Mouse (Mus musculus) thymus, adult 2 months (tissue): ENCODE measurements around the gene Fcer2a. TPM values are rescaled to one million over a fixed set of nuclear protein-coding genes. Genes with fewer than 3 reads are reported as not detected.

Experiments used
- DNase-seq: peaks from one replicate; pipeline ENCODE4 v3.0.0; 2021
- H3K27ac ChIP-seq: fragments of 200-500 bp; 2 replicates; pipeline ENCODE4 v1.5.1; 2012; ENCODE audit warnings: low read length, control low read depth; ENCODE audit not compliant: control insufficient read depth, insufficient read depth
- H3K27me3 ChIP-seq: fragments of 200-500 bp; 2 replicates; pipeline ENCODE4 v1.6.1; 2012; ENCODE audit warnings: mild to moderate bottlenecking, low read length, moderate library complexity, mixed read lengths; ENCODE audit not compliant: control insufficient read depth, insufficient read depth
- H3K36me3 ChIP-seq: fragments of 200-500 bp; 2 replicates; pipeline ENCODE4 v1.6.1; 2012; ENCODE audit warnings: mild to moderate bottlenecking, low read length, moderate library complexity; ENCODE audit not compliant: control insufficient read depth, insufficient read depth
- H3K4me1 ChIP-seq: fragments of 200-500 bp; replicated peaks from 2 replicates; pipeline ENCODE4 v1.6.1; 2012; ENCODE audit warnings: low read length; ENCODE audit not compliant: control insufficient read depth, insufficient read depth
- H3K4me3 ChIP-seq: fragments of 200-500 bp; 2 replicates; pipeline ENCODE4 v1.5.1; 2012; ENCODE audit warnings: mild to moderate bottlenecking, low read length, control low read depth, moderate library complexity; ENCODE audit not compliant: control insufficient read depth, insufficient read depth
- CTCF ChIP-seq: fragments of 200-500 bp; IDR thresholded peaks from 2 replicates; pipeline ENCODE4 v1.5.1; 2012; ENCODE audit warnings: mild to moderate bottlenecking, control low read depth, low read length, moderate library complexity, borderline replicate concordance; ENCODE audit not compliant: control insufficient read depth, poor library complexity, insufficient read depth; ENCODE audit errors: extremely low read depth
- POLR2A ChIP-seq: fragments of 200-500 bp; IDR thresholded peaks from 2 replicates; pipeline ENCODE4 v1.6.1; 2012; ENCODE audit warnings: mild to moderate bottlenecking, low read length, control low read depth, moderate library complexity; ENCODE audit not compliant: control insufficient read depth, poor library complexity, insufficient read depth; ENCODE audit errors: extremely low read depth
- WGBS: fragments of 180-500 bp; shearing (Covaris S2); methylation state at CpG from one replicate; pipeline ENCODE4 v1.1.7; 2018; 5-methylcytosine and 5-hydroxymethylcytosine counted together
- polyA plus RNA-seq: library from polyadenylated mRNA; depleted of rRNA; stranded (reverse); fragments of >200 nt; gene quantifications from 2 replicates; pipeline ENCODE4 v1.2.3, GENCODE M21; 2012; rRNA removed

The Fcer2a gene
- polyA plus RNA-seq, result 5.8 and 8.0 TPM in 2 replicates

- Histone ChIP-seq H3K27ac (no peak within 1 kb of the TSS), H3K4me1 (no peaks in the 10 kb centered on the region), H3K4me3 (no peak within 1 kb of the TSS), H3K27me3 (no peaks in the 10 kb centered on the region), H3K36me3 (no peaks in the 10 kb centered on the region)
- TF ChIP-seq CTCF, result no peak
- TF ChIP-seq POLR2A, result no peak
- DNase-seq, result no peak
- 50% methylated on average over 3 of the region's 3 CpGs for WGBS
Measured at GRCm38 (mm10) chr8:3694121-3694520, at the start of gene Fcer2a. Gene Fcer2a (minus strand): TSS chr8:3694175.

GRCm38 (mm10) chr8:3736947-3737346 lies 43.0 kb upstream of the Fcer2a start:
- H3K4me3 ChIP-seq, result no peak overlapping the region
- no peaks in the 10 kb centered on the region for H3K36me3 ChIP-seq
- H3K4me1 ChIP-seq, result no peaks in the 10 kb centered on the region
- WGBS, result 94% methylated on average over 2 of the region's 2 CpGs
- TF ChIP-seq CTCF (no peak), POLR2A (no peak)
- H3K27ac ChIP-seq, result no peak overlapping the region
- no peak for DNase-seq
- no peaks in the 10 kb centered on the region for H3K27me3 ChIP-seq

- H3K4me1 ChIP-seq, result no peaks in the 10 kb centered on the region
- H3K27me3 ChIP-seq, result no peaks in the 10 kb centered on the region
- DNase-seq, result no peak
- WGBS, result 100% methylated on average over 2 of the region's 2 CpGs
- H3K36me3 ChIP-seq, result no peaks in the 10 kb centered on the region
- TF ChIP-seq CTCF, result no peak
- TF ChIP-seq POLR2A, result no peak
- no peak overlapping the region for H3K4me3 ChIP-seq
- no peak overlapping the region for H3K27ac ChIP-seq
Measured at GRCm38 (mm10) chr8:3735599-3735998, 41.6 kb upstream of the Fcer2a start.

- DNase-seq, result no peak
- H3K4me3 ChIP-seq, result no peak overlapping the region
- no peak for TF ChIP-seq CTCF
- TF ChIP-seq POLR2A, result no peak
- H3K36me3 ChIP-seq, result no peaks in the 10 kb centered on the region
- no peaks in the 10 kb centered on the region for H3K27me3 ChIP-seq
- H3K4me1 ChIP-seq, result no peaks in the 10 kb centered on the region
- WGBS, result 75% methylated on average over 1 of the region's 1 CpGs
- H3K27ac ChIP-seq, result no peak overlapping the region
Measured at GRCm38 (mm10) chr8:3734084-3734483, 40.1 kb upstream of the Fcer2a start.

DNA sequence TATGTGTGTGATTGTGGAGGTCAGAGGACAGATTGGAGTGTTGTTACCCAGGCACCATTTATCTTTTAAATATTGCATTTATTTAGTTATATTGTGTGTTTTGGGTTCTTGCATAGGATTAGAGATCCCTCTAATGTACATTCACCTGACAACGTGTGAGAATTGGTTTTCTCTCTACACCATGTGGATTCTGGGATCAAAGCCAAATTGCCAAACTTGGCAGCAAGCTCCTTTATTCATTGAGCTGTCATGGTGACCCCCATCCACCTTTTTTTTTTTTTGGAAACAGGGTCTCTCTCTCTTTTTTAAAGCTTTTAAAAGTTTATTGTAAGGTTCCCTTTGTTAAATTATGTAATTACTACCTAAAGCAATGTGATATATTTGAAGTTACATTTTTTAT lies 27.1 kb upstream of the Fcer2a start:
- no peak overlapping the region for H3K4me3 ChIP-seq
- 56% methylated on average over 1 of the region's 1 CpGs for WGBS
- H3K27me3 ChIP-seq, result no peaks in the 10 kb centered on the region
- TF ChIP-seq POLR2A (no peak), CTCF (no peak)
- no peak for DNase-seq
- no peaks in the 10 kb centered on the region for H3K4me1 ChIP-seq
- H3K27ac ChIP-seq, result no peak overlapping the region
- no peaks in the 10 kb centered on the region for H3K36me3 ChIP-seq

DNA sequence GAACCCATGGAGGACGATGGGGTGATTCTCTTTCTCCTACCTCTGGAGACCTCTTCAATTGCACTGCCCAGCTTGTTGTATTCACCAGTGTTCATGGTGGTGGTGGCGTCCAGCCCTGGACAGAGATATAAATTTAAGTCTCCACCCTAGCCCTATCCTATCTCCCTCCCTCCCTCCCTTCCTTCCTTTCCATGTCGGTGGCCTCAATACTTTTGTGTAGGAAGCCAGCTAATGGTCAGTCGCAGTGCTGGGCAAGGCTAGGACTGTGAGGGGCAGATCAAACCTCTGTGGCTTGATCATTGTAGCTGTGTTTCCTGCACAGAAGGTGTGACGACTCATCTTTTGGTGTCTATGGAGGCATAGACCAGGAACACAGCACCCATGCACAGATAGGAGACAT lies 26.6 kb upstream of the Fcer2a start, which contains the start of gene Clec4g:
TSS of gene Clec4g (minus strand) at position 101 of the 400 bp plus-strand sequence.
- H3K4me1 ChIP-seq, result no peaks in the 10 kb centered on the region
- 87% methylated on average over 5 of the region's 5 CpGs for WGBS
- H3K36me3 ChIP-seq, result no peaks in the 10 kb centered on the region
- no peak within 1 kb of the TSS for H3K27ac ChIP-seq
- no peak within 1 kb of the TSS for H3K4me3 ChIP-seq
- H3K27me3 ChIP-seq, result no peaks in the 10 kb centered on the region
- no peak for DNase-seq
- TF ChIP-seq CTCF, result no peak
- no peak for TF ChIP-seq POLR2A

DNA sequence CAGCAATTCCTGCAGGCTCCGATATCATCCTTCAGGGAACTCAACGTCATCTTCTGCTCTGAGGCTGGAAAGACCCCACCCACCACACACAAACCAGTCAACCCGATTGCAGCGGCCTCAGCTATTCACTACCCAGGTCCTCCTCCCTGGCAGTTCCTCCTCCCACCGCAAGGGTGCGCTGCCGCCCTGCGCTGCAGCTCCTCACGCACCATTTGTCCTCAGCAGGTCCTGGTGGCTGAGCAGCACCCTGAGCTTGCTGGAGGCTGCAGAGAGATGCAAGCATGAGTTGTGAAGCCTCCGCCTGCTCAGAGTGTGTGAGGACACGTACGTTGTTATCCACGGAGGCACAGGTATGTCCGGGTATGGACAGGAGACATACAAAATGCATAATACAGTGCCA lies 24.6 kb upstream of the Fcer2a start:
- H3K27ac ChIP-seq, result no peak overlapping the region
- TF ChIP-seq POLR2A (no peak), CTCF (peak; percentile 97)
- no peaks in the 10 kb centered on the region for H3K4me1 ChIP-seq
- no peak overlapping the region for H3K4me3 ChIP-seq
- H3K27me3 ChIP-seq, result no peaks in the 10 kb centered on the region
- peak; percentile 82 for DNase-seq
- H3K36me3 ChIP-seq, result no peaks in the 10 kb centered on the region
- 28% methylated on average over 14 of the region's 14 CpGs for WGBS
